Mouse (Mus musculus) megakaryocyte-erythroid progenitor cell, adult 5-6 weeks (primary cell): ENCODE results near the gene Wdr81. TPM values are rescaled to one million over a fixed set of nuclear protein-coding genes. Genes with fewer than 3 reads are reported as not detected.

ENCODE experiments used
- ATAC-seq: replicated peaks from 2 replicates; pipeline ENCODE4 v1.8.0; 2016; ENCODE audit warnings: mild to moderate bottlenecking, inconsistent platforms; ENCODE audit not compliant: severe bottlenecking, poor library complexity, low FRiP score, low TSS enrichment
- total RNA-seq, 2 experiments: library from RNA; stranded (forward) in 1 of 2; stranded (reverse) in 1 of 2; fragments of 200-1000, 215-1000 nt in 1 of 2; fragments of >200 nt in 1 of 2; fragmentation: Nextera tagmentation in 1 of 2; gene quantifications; 2 replicates each; pipeline ENCODE4 v1.2.3; 2014 to 2017

The Wdr81 gene
- total RNA-seq, 2 experiments from 2014 or later = 23.4 to 24.6 TPM

- no peak for ATAC-seq
Measured at GRCm38 (mm10) chr11:75441601-75442000, 12.9 kb downstream of the Wdr81 start.

DNA sequence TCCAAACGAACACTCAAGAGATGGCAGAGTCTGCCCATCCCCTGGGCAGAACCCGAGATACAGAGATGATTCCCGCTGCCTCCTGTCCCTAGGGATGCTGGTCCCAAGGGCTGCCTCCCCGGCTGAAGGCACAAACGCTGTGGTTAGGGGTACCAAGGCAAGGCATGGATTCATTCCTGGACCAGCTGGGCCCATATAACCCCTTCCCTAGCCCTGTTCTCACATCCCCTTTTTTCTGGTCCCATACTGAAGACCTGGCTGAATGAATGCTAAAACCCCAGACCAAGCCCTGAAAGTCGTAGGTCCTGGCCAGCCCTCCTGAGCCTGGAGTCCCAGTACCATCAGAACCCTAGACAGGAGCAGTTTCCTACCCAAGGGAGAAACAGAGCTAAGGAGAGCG is 13.5 kb downstream of the Wdr81 start:
- no peak for ATAC-seq

DNA sequence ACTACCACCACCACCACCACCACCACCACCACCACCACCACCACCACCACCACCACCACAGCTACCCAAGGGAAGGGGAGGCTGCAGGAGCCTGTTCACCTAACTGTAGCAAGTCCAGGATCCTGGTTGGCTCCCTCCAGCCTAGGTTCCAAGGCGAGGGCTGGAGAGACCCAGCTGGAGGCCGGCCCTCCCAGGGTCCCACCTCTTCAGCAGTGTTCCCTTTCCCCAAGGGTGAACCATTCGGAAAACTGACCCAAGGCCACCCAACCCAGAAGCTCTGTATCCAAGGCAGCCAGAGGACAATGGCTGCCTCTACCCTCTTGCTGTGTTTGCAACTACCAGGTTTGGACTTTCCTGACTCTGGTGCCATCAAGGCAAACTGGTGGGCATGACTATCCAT is 14.6 kb downstream of the Wdr81 start:
- ATAC-seq = no peak

DNA sequence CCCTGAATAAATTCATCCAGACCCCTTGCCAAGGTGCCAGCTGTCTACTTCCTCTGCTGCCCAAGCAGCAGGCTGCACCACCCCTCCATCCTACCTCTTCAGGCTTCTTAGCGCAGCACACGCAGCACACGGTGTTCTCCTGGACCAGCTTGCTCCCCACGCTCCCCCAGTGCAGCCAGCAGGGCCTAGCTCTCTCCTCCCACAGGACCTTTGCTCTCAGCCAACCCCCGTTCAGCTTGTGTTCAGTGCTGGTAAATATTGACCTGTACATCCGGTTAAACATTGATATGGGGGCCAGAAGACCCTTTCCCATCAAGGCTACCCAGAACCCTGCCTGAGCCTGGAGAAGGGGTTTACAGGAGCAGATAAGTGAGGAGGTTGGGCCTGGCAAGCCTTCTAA is 15.2 kb downstream of the Wdr81 start, which contains the start of gene Serpinf2:
TSS of gene Serpinf2 (minus strand) at position 229 of the 400 bp plus-strand sequence.
- ATAC-seq = no peak

- no peak for ATAC-seq
Measured at GRCm38 (mm10) chr11:75438804-75439203, 15.7 kb downstream of the Wdr81 start.

- ATAC-seq = no peak
Measured at GRCm38 (mm10) chr11:75438194-75438593, 16.3 kb downstream of the Wdr81 start.

- no peak for ATAC-seq
Measured at GRCm38 (mm10) chr11:75434138-75434537, 20.4 kb downstream of the Wdr81 start.

DNA sequence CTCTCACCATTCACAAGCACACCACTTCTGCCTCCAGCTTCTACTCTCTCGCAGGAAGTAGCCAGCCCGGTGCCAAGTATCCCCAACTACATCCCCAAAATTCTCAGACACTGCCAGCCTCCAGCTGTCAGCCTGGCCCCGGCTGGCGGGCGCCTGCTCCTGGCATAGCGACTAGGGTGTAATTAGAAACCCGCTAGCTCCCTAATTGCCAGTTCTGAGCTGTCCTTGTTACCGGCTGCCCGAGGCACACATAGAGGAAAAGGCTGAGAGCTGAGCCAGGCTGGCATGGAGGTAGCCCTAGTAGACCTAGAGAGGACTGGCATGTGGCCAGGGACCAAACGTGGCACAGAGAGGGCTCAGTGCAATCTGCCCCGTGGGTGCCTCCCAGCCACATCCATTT is 23.2 kb downstream of the Wdr81 start:
- no peak for ATAC-seq

DNA sequence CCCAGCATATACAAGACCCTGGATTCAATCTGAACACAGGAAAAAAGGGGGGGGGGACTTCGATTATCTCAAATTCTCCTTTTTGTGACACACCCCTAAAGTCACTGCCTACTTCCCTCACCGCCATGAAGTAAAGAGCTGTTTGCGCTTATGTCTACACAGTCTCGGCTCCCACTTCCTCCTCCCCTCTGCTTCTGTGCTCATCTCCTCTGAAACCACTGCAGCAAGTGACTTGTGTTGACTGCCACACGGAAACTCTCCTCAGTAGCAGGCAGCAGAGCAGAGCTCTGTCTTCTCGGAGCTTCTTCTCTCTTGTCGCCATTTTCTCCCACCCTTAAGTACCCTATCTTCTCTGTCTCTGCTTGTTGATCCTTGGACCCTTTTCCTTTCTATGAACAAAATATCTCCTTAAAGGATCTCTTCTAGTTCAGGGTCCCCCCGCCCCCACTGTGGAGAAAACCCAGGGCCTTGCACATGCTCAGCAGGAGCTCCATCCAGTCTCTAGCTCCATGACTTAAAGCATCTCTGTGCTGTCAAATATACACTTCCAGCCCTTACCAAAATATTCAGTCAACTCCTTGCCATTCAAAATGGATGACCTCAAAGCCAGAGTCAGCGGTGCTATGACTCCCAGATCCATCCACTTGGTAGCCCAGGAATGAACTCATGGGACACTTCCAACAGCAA is 25.4 kb downstream of the Wdr81 start:
- ATAC-seq = no peak

GRCm38 (mm10) chr11:75424459-75424858 is 30.1 kb downstream of the Wdr81 start:
- no peak for ATAC-seq

DNA sequence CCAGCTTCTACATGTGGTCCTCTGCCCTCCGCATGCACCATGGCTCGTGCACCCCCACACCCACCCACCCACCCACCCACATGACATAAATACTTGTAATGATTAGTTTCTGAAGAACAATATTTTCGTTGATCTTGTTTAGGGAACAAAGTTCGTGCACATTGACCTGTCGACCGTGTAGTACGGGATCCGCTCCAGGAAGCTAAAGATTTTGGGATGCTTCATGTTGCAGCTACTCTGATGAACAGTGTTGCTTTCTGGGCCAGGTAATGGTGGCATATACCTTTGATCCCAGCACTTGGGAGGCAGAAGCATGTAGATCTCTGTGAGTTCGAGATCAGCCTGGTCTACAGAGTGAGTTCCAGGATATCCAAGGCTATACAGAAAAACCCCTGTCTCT is 30.5 kb downstream of the Wdr81 start:
- ATAC-seq = no peak

GRCm38 (mm10) chr11:75423091-75423490 is 31.4 kb downstream of the Wdr81 start:
- no peak for ATAC-seq

GRCm38 (mm10) chr11:75422013-75422792 is 32.3 kb downstream of the Wdr81 start, which contains the start of gene Serpinf1:
Gene Serpinf1, minus strand, starts transcription at chr11:75422701.
- ATAC-seq = no peak

GRCm38 (mm10) chr11:75421375-75422012 is 33.0 kb downstream of the Wdr81 start:
- ATAC-seq = no peak

DNA sequence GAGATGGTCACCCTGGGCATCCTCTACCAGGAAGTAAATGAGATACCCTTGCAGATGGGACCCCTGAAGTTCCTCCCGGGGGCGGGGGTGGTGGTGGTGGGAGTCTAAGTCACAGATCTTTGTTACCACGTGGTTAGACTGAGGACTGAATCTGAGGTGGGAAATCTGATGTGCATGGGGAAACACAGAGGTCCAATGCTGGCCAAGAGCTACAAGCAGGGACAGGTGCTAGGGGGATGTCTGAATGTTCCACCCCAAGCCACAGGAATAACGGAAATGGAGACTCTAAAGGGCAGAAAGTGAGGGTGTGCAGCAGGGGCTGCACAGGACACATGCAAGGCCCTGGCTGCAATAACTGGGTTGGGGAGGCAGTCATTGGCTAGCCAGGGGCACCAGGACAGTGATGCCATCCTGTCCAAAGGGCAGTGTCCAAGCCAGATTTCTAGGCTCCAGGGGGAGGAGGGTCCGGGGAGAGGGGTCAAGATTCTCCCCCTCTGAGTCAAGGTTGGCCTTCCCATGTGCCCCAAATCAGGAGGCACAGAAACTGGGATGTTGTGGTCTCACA is 33.6 kb downstream of the Wdr81 start:
- no peak for ATAC-seq

- no peak for ATAC-seq
Measured at GRCm38 (mm10) chr11:75420037-75420436, 34.5 kb downstream of the Wdr81 start.

GRCm38 (mm10) chr11:75415994-75416393 is 38.5 kb downstream of the Wdr81 start:
- ATAC-seq = no peak

GRCm38 (mm10) chr11:75415096-75415495 is 39.4 kb downstream of the Wdr81 start:
- peak; percentile 15; the same call in 1 of the 2 replicates for ATAC-seq

DNA sequence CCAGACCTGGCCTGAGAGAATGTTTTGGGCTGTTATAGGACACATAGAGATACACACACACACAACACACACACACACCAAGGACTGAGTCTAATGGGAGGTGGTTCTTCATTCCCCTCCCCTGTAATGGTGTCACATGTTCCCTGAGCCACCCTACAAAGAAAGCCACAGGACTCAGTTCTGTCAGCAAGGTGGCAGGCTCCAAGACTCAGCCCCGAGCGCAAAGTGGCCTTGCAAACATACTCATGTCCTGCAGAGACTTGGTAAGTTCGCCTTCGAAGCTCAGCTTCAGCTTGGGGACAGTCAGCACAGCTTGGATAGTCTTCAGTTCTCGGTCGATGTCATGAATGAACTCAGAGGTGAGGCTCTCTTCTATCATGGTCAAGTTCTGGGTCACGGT is 43.9 kb downstream of the Wdr81 start:
- no peak for ATAC-seq
